Mouse (Mus musculus) E14TG2a.4 (cell line): ENCODE results near the gene Crip3.

Experiments
- H3K27me3 ChIP-seq: 2 replicates; pipeline ENCODE4 v1.6.1; 2014; ENCODE audit warnings: low read length, control low read depth; ENCODE audit not compliant: insufficient read depth
- H3K36me3 ChIP-seq: 2 replicates; pipeline ENCODE4 v1.6.1; 2014; ENCODE audit warnings: low read length, control low read depth; ENCODE audit not compliant: insufficient read depth
- H3K4me1 ChIP-seq: replicated peaks from 2 replicates; pipeline ENCODE4 v1.6.1; 2014; ENCODE audit warnings: low read depth, low read length, control low read depth
- H3K4me3 ChIP-seq: replicated peaks from 2 replicates; pipeline ENCODE4 v1.5.1; 2014; ENCODE audit warnings: mild to moderate bottlenecking, low read length
- H3K9me3 ChIP-seq: 2 replicates; pipeline ENCODE4 v1.6.1; 2014; ENCODE audit warnings: low read length, control low read depth
- CTCF ChIP-seq: conservative IDR thresholded peaks from 2 replicates; pipeline ENCODE4 v1.5.1; 2014; ENCODE audit warnings: low read length
- NANOG ChIP-seq: IDR thresholded peaks from 2 replicates; pipeline ENCODE4 v1.6.1; 2014; ENCODE audit warnings: borderline replicate concordance, low read length, mixed read lengths
- POU5F1 ChIP-seq: IDR thresholded peaks from 2 replicates; pipeline ENCODE4 v1.6.1; 2014; ENCODE audit warnings: low read length, borderline replicate concordance

Gene Crip3

DNA sequence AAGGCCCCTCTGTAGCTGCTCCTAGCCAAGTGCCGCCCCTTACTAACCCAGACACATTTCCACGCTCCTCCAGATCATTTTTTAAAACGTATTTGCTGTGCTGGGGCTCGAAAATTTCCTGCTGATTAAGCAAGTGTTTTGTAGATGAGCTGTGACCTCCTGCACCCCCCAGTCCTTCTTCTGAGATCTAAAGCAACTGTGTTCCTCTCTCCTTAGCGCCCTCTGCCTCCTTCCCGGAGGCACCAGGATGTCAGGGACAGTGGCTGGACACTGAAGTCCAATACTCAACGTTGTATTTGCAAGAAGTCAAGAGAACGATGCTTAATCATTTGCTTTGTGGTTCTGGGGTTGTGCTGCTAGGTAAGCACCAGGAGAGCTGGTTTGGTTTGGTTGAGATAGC lies 32.6 kb downstream of the Crip3 start:
- H3K36me3 ChIP-seq = no peaks in the 10 kb centered on the region
- TF ChIP-seq CTCF = no peak
- TF ChIP-seq POU5F1 = no peak
- no peak for TF ChIP-seq NANOG
- peak overlapping the region; percentile 76 for H3K4me3 ChIP-seq
- H3K27me3 ChIP-seq = peaks cover 91% of the 10 kb centered on the region
- H3K9me3 ChIP-seq = no peaks in the 10 kb centered on the region
- peaks cover 49% of the 10 kb centered on the region for H3K4me1 ChIP-seq

DNA sequence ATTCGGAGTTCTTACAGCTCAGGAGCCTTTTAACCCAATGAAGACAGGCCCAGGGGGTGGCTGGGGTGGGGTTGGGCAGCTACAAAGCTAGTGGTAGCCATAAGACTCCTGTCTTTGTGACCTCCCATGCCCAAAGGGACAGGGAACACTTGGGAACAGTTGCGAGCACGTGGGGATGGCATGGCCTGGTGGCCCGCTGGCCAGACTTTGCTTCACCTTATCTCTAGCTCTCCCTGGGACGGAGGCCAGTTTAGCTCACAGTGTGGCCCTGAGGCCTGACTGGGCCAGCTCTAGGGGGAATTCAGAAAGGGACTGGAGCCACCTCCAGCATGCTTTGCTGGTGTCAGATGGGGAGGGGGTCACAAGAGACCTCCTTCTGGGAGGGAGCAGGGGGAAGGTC lies 33.5 kb downstream of the Crip3 start:
- Histone ChIP-seq H3K27me3 (peaks cover 90% of the 10 kb centered on the region), H3K4me3 (no peak overlapping the region), H3K4me1 (peaks cover 52% of the 10 kb centered on the region), H3K9me3 (no peaks in the 10 kb centered on the region), H3K36me3 (no peaks in the 10 kb centered on the region)
- TF ChIP-seq POU5F1 = no peak
- TF ChIP-seq CTCF = no peak
- no peak for TF ChIP-seq NANOG

DNA sequence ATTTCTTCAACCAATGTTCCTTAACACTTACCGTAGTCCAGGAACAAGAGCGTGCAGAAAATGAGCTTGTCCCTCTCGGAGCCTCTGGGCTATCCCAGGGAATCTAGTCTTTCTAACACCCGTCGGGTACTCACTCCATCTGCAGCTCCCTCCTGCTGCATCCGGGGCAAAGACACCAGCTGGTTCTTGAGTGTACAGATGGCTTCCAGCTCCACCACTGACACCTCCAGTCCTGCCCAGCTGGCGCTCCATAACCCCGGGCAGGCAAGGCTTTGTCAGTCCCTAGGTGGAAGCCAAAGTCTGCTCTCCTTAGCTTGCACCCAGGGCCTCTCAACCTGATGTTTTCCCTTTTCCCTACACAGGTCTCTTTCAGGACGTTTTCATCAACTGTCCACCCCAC lies 39.1 kb downstream of the Crip3 start:
- H3K4me1 ChIP-seq = peaks cover 34% of the 10 kb centered on the region
- TF ChIP-seq CTCF (no peak), POU5F1 (no peak), NANOG (no peak)
- H3K4me3 ChIP-seq = 0 out of 2 replicates have a peak overlapping the region, but pooled peaks have one; percentile 1
- peaks cover 61% of the 10 kb centered on the region for H3K27me3 ChIP-seq
- H3K36me3 ChIP-seq = no peaks in the 10 kb centered on the region
- H3K9me3 ChIP-seq = no peaks in the 10 kb centered on the region

DNA sequence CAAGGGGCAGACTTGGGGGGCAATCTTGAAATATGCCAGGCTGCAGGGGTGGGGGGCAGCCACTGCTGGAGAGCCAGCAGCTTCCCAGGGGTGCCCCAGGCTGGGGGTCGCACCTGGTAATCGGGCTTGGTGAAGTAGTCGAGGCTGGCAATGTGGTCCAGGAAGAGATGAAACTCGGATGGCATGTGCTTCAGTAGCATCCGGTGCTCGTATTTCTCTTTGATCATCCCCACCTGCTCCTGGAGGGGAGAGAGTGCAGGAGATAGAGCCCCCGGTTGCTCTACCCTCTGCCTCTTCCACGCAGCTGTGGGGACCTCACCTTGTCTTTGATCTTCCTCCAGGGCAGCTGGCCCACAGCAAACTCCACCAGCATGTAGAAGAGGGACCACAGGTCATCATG lies 47.9 kb downstream of the Crip3 start:
- H3K36me3 ChIP-seq = no peaks in the 10 kb centered on the region
- H3K4me3 ChIP-seq = no peak overlapping the region
- H3K4me1 ChIP-seq = peaks cover 9% of the 10 kb centered on the region
- H3K9me3 ChIP-seq = no peaks in the 10 kb centered on the region
- peaks cover 62% of the 10 kb centered on the region for H3K27me3 ChIP-seq
- TF ChIP-seq POU5F1 (no peak), CTCF (no peak), NANOG (no peak)

DNA sequence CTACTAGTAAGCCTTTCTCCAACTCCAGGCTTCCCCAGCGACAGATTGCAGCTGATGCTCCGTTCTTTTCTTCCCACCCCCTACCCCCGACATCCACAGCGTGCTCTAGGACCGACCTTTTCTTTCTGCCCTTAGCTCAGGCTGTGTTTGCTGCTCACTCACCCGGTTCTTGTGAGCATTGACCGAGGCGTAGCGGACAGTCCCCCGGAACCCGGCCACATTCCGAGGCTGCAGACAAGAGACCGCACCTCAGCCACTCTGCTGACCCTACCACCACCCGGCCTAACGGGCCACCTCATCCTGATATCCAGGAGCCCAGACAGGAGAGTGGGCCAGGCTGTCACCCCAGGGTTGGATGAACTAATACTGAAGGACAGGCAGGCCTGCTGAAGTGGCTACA lies 48.6 kb downstream of the Crip3 start:
- TF ChIP-seq NANOG = no peak
- TF ChIP-seq CTCF = no peak
- no peak for TF ChIP-seq POU5F1
- Histone ChIP-seq H3K36me3 (no peaks in the 10 kb centered on the region), H3K27me3 (peaks cover 67% of the 10 kb centered on the region), H3K4me3 (no peak overlapping the region), H3K9me3 (no peaks in the 10 kb centered on the region), H3K4me1 (peaks cover 9% of the 10 kb centered on the region)
